8 mouse cellular contexts compared by ENCODE assay signal in the genomic region with DNA sequence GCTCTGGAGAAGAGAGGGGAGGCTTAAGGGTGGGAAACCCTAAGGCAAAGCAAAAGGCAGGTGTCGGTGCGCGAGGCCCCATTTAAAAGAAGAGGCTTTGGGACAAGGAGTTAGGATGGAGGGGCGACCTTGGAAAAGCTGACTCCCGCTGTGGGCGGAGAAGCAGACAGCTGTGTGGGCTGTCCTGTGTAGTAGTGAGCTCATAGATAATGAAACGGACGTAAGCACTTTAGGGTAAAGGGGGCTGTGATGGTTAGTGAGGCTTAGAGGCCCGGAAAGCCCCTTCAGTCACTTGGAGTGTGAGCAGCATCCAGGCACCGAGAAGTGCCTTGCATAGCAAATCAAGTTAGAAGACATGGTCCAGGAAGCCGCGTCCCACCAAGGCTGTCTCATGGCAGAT. TPM values are rescaled to one million over a fixed set of nuclear protein-coding genes. Genes with fewer than 3 reads are reported as not detected.
DNase-seq lines count a peak whose midpoint lies in the region; ATAC-seq lines count a peak whose summit lies in the region.

A gene (minus strand): TSS at position 167 of the 400 bp plus-strand sequence.

- no peak for DNase-seq in left cerebral cortex, adult 18-20 months (ENCODE audit: low spot score in 2 of 2)
- no peak for DNase-seq in left cerebral cortex, adult 11 months (ENCODE audit: low spot score)
- peak; percentile 39 for DNase-seq in adrenal gland, postnatal 10 days
- peak; percentile 23 for DNase-seq in gastrocnemius, postnatal 10 days
- no peak for DNase-seq in intestine, embryonic 14.5 days (ENCODE audit: low spot score)
- DNase-seq in urinary bladder, postnatal 4 days (ENCODE audit: low spot score in 2 of 2) = no peak
- no peak for DNase-seq in spleen, adult 12 weeks (ENCODE audit: low spot score)

- H3K4me1 ChIP-seq in intestine, embryonic 14.5 days (replicated peaks; ENCODE audit: control insufficient read depth, insufficient read depth, low read length) = peaks cover 14% of the 10 kb centered on the region

- peak within 1 kb of the TSS; percentile 55 for H3K4me3 ChIP-seq in intestine, embryonic 14.5 days (ENCODE audit: low read depth, low read length)

- peak within 1 kb of the TSS; percentile 90 for H3K4me2 ChIP-seq in intestine, embryonic 14.5 days (ENCODE audit: low read length)

- H3K27me3 ChIP-seq in intestine, embryonic 14.5 days (replicated peaks; ENCODE audit: control insufficient read depth, insufficient read depth, low read length) = no peaks in the 10 kb centered on the region

- peak within 1 kb of the TSS; percentile 60; the same call in 1 of the 2 replicates for H3K27ac ChIP-seq in intestine, embryonic 14.5 days (ENCODE audit: low read depth)

- ATAC-seq in intestine, embryonic 14.5 days (replicated peaks; ENCODE audit: low FRiP score, low TSS enrichment, low read depth) = 0 out of 2 replicates have a peak, but pooled peaks have one; percentile 2
- ATAC-seq in megakaryocyte-erythroid progenitor cell, adult 5-6 weeks (replicated peaks; ENCODE audit: low FRiP score, low TSS enrichment, poor library complexity, severe bottlenecking) = peak; percentile 15; the same call in 1 of the 2 replicates

- WGBS in intestine, embryonic 14.5 days = 11% methylated on average over 12 of the region's 12 CpGs

- no peaks in the 10 kb centered on the region for H3K36me3 ChIP-seq in intestine, embryonic 14.5 days (ENCODE audit: control insufficient read depth, insufficient read depth, low read length)

- H3K9me3 ChIP-seq in intestine, embryonic 14.5 days (ENCODE audit: control insufficient read depth, low read length) = no peaks in the 10 kb centered on the region

- peak within 1 kb of the TSS; percentile 60 for H3K9ac ChIP-seq in intestine, embryonic 14.5 days (ENCODE audit: low read length)

RNA-seq across cellular contexts. Expression of the gene that starts here (rescaled TPM):
- 10 to 100 TPM; 24.3 to 30.5 TPM for total RNA-seq in left cerebral cortex, adult 18-20 months (2021)
- total RNA-seq in adrenal gland, postnatal 10 days (2021) = 10 to 100 TPM; 27.4 to 28.4 TPM
- 10 to 100 TPM; 13.7 to 14.8 TPM for total RNA-seq in gastrocnemius, postnatal 10 days (2021)
- polyA plus RNA-seq in intestine, embryonic 14.5 days (2014; fragmentation: Nextera tagmentation; extraction: Ambion mirVana) = 16.4 and 16.7 TPM in 2 replicates
- total RNA-seq in megakaryocyte-erythroid progenitor cell, adult 5-6 weeks (2014; fragmentation: Nextera tagmentation) = 15.0 and 24.9 TPM in 2 replicates
- total RNA-seq in megakaryocyte-erythroid progenitor cell, adult 5-6 weeks (2017) = 19.4 and 51.5 TPM in 2 replicates

Comparison
In these comparisons a context has a peak if more than half of its experiments do, and no peak if none do; other contexts are left out.
1. DNase-seq: peak in adrenal gland, postnatal 10 days (single experiment) and gastrocnemius, postnatal 10 days (single experiment); none in left cerebral cortex, adult 18-20 months (0 of 2), left cerebral cortex, adult 11 months (single experiment), intestine, embryonic 14.5 days (single experiment), urinary bladder, postnatal 4 days (0 of 2) and spleen, adult 12 weeks (single experiment).